Mouse (Mus musculus) megakaryocyte, embryonic 14.5 days (primary cell): ENCODE results near the gene Bsg. TPM values are rescaled to one million over a fixed set of nuclear protein-coding genes. Genes with fewer than 3 reads are reported as not detected.

Experiments used
- H3K27me3 ChIP-seq: replicated peaks from 2 replicates; pipeline ENCODE3; 2012; ENCODE audit warnings: inconsistent platforms
- H3K36me3 ChIP-seq: replicated peaks from 2 replicates; pipeline ENCODE3; 2012; ENCODE audit warnings: low read length, inconsistent platforms, mixed read lengths
- H3K4me1 ChIP-seq: 2 replicates; pipeline ENCODE4 v1.6.1; 2012; ENCODE audit warnings: inconsistent platforms
- H3K4me3 ChIP-seq: replicated peaks from 2 replicates; pipeline ENCODE3; 2012; ENCODE audit warnings: moderate library complexity, mild to moderate bottlenecking, inconsistent platforms
- H3K9me3 ChIP-seq: 2 replicates; pipeline ENCODE4 v1.6.1; 2012; ENCODE audit warnings: inconsistent platforms
- FLI1 ChIP-seq: IDR thresholded peaks from 2 replicates; pipeline ENCODE4 v1.6.1; 2012; ENCODE audit warnings: low read length, inconsistent platforms, mixed read lengths
- GATA1 ChIP-seq: IDR thresholded peaks from 3 replicates; pipeline ENCODE4 v1.6.1; 2012; ENCODE audit warnings: mixed read lengths, low read length, inconsistent platforms, borderline replicate concordance
- polyA plus RNA-seq: library from polyadenylated mRNA; stranded (reverse); fragments of >175 nt; gene quantifications from 2 replicates; pipeline ENCODE4 v1.2.3, GENCODE M21; 2012; ENCODE audit warnings: low replicate concordance; ENCODE audit not compliant: insufficient read depth

The Bsg gene
- 2,144 and 3,272 TPM in 2 replicates for polyA plus RNA-seq

DNA sequence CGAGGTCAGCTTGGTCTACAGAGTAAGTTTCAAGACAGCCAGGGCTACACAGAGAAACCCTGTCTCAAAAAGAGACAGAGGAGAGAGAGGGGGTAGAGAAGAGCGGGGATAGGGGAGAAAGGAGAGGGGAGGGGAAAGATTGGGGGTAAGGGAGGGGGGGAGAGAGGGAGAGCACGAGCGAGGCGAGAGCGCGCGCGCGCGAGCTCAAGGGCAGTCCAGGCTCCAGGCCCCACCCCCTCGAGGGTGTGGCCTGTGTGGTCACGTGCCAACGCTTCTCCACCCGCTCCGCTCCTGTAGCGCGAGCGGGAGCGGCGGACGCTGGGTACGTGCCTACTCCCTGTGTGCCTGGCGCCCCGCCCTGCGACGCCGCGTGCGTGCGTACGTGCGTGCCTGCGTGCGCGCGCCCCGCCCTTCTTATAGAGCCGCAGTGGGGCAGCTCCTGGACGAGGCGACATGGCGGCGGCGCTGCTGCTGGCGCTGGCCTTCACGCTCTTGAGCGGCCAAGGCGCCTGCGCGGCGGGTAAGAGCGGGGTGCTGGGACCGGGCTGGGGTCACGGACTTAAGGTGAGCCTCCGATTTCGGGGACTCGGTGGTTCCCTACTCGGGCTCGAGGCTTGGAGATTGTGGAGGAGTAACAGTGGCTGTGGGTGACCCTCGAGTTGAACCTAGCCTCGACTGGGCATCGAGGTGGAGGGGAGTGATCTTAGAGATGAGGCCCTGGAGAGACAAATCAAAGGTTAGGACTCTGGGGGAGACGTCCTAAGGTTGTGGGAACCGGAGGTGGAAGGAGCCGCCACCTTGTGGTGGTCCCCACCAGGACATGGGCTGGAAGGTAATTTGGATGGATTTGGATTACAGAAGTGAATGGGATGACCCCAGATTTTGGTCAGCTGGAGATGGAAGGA lies at the start of gene Bsg:
Gene Bsg, plus strand, starts transcription at position 427 of the 905 bp plus-strand sequence.
- Histone ChIP-seq H3K27me3 (no peaks in the 10 kb centered on the region), H3K9me3 (no peaks in the 10 kb centered on the region), H3K4me1 (peaks cover 60% of the 10 kb centered on the region), H3K36me3 (peaks cover 34% of the 10 kb centered on the region), H3K4me3 (peak within 1 kb of the TSS; percentile 98)
- TF ChIP-seq FLI1 (no peak), GATA1 (no peak)

DNA sequence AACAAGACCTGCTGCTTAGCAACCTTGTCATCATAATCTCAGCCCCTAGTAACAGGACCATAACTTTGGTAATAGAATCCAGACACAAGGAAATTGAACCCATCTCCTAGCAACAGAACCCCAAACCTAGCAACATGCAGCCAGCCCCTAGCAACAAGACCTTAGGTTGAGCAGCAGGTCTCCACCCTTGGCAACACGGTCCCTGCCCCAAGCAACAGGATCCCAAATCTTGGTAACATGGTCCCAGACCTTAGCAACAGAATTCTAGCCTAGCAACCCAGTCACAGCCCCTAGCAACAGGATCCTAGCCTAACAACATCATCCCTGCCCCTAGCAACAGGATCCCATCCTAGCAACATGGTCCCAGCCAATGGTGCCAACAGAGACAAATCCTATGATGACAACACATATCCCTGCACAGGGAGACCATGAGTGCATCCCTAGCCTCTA lies 49.3 kb upstream of the Bsg start:
- no peaks in the 10 kb centered on the region for H3K36me3 ChIP-seq
- H3K27me3 ChIP-seq: peaks cover 51% of the 10 kb centered on the region
- peaks cover 5% of the 10 kb centered on the region for H3K9me3 ChIP-seq
- no peak overlapping the region for H3K4me3 ChIP-seq
- peaks cover 19% of the 10 kb centered on the region for H3K4me1 ChIP-seq
- TF ChIP-seq FLI1 (no peak), GATA1 (no peak)

DNA sequence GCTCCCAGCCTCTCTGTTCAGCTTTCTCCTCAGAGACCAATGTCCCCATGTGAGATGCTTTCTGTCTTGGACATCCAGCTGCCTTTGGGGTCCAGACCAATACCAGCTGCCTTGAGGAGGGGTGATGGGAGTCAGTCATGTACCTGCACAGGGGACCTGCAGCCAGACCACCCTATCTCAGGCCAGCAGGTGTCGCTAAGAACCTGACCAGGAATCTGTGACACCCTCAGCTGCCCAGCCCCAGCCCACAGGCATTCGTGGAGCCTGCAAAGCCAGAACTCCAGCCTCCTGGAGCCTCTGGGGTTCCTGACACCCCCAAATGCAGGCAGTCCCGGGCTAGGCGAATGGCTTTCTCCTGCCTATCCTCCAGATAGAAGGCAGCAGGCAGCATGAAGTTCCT lies 45.5 kb upstream of the Bsg start:
- Histone ChIP-seq H3K4me3 (no peak overlapping the region), H3K4me1 (peaks cover 33% of the 10 kb centered on the region), H3K36me3 (no peaks in the 10 kb centered on the region), H3K27me3 (peaks cover 35% of the 10 kb centered on the region), H3K9me3 (no peaks in the 10 kb centered on the region)
- TF ChIP-seq GATA1 (no peak), FLI1 (no peak)

DNA sequence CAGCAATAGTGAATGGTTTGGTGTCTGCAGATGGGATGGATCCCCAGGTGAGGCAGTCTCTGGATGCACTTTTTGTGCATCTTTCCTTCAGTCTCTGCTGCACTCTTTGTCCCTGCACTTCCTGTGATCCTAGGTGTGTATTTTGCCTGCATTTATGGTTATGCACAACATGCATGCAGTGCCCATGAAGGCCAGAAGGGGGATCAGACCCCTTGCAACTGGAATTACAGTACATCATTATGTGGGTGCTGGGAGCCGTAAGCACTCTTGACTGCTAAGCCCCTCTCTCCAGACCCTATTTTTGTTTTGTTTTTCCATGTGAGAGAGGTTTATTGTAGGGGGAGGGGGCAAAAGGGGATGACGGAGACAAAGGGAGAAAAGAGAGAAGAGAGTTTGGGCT lies 44.0 kb upstream of the Bsg start:
- TF ChIP-seq GATA1 (no peak), FLI1 (no peak)
- Histone ChIP-seq H3K4me1 (peaks cover 39% of the 10 kb centered on the region), H3K27me3 (peaks cover 27% of the 10 kb centered on the region), H3K4me3 (no peak overlapping the region), H3K9me3 (no peaks in the 10 kb centered on the region), H3K36me3 (no peaks in the 10 kb centered on the region)

DNA sequence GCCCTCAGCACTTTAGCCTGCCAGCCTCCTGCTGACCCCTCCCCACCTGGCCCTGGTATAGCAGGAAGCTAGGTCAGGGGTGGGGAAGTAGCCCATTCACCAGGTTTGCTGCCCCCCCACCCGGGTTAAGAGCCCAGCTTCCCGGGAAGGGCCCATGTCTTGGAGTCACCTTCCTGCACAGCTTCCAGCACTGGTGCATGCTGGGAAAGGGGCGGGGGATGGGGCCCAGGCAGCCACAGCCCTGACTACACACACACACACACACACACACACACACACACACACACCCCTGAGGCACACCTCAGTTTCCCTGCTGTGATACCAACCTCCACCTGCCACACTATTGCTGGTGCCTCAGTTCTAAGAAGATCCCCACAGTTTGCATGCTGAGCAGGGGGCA lies 42.4 kb upstream of the Bsg start:
- peaks cover 39% of the 10 kb centered on the region for H3K4me1 ChIP-seq
- TF ChIP-seq GATA1: no peak
- TF ChIP-seq FLI1: no peak
- no peaks in the 10 kb centered on the region for H3K36me3 ChIP-seq
- peaks cover 22% of the 10 kb centered on the region for H3K27me3 ChIP-seq
- no peaks in the 10 kb centered on the region for H3K9me3 ChIP-seq
- H3K4me3 ChIP-seq: no peak overlapping the region

DNA sequence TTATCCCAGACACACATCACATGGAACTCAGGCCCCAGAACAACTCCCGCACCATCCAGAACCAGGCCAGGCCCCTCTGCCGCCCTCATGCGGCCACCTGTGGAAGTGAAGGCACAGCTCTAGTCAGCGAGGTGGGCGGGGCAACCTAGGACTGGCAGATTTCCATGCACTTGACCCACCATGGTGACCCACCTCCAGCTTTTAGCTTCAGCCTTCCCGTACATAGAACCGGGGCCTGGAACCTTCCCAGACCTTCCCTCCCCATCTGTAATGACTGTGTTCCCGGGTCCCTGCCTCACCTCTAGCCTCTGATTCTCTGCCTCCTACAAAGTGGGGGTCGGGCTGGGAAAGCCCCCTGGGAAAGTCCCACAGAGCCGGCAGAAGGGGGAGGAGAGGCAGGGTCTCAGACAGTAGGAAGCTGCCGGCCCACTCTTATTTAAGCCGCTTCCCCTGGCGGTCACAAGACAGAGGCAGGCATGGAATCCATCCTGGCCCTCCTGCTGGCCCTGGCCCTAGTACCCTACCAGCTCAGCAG lies 40.1 kb upstream of the Bsg start, which contains the start of gene Madcam1:
Gene Madcam1, plus strand, starts transcription at position 429 of the 535 bp plus-strand sequence.
- TF ChIP-seq GATA1: no peak
- Histone ChIP-seq H3K4me3 (no peak within 1 kb of the TSS), H3K27me3 (peaks cover 22% of the 10 kb centered on the region), H3K9me3 (no peaks in the 10 kb centered on the region), H3K4me1 (peaks cover 30% of the 10 kb centered on the region), H3K36me3 (no peaks in the 10 kb centered on the region)

DNA sequence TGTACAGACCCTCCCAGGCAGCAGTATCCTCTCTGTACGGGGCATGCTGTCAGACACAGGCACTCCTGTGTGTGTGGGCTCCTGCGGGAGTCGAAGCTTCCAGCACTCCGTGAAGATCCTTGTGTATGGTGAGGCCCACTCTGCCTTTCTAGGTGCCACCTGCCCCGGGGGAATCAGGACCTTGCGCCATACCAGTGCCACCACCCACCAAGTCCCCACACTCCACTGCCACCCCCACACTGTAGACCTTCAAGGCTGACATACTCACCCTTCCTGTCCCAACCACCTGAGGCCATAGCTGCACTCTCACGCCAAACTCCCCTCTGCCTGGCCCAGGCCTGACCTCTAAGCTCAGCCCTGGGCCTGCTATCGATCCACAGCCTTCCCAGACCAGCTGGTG lies 39.2 kb upstream of the Bsg start:
- Histone ChIP-seq H3K27me3 (peaks cover 22% of the 10 kb centered on the region), H3K9me3 (no peaks in the 10 kb centered on the region), H3K4me1 (peaks cover 31% of the 10 kb centered on the region), H3K4me3 (no peak overlapping the region), H3K36me3 (no peaks in the 10 kb centered on the region)
- TF ChIP-seq FLI1: no peak
- TF ChIP-seq GATA1: no peak

DNA sequence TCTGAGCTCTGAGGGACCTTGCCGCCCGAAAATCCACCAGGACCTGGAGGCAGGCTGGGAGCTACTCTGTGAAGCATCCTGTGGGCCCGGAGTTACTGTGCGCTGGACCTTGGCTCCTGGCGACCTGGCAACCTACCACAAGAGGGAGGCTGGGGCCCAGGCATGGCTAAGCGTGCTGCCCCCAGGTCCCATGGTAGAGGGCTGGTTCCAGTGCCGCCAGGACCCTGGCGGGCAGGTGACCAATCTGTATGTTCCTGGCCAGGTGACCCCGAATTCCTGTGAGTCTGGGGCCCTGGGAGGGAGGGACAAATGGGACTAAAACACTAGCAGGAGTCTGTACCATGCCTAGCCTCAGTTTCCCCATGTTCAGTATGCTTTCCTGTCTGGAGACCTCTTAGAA lies 37.8 kb upstream of the Bsg start:
- no peak for TF ChIP-seq FLI1
- no peak for TF ChIP-seq GATA1
- Histone ChIP-seq H3K27me3 (peaks cover 20% of the 10 kb centered on the region), H3K4me1 (peaks cover 40% of the 10 kb centered on the region), H3K36me3 (no peaks in the 10 kb centered on the region), H3K4me3 (no peak overlapping the region), H3K9me3 (no peaks in the 10 kb centered on the region)

DNA sequence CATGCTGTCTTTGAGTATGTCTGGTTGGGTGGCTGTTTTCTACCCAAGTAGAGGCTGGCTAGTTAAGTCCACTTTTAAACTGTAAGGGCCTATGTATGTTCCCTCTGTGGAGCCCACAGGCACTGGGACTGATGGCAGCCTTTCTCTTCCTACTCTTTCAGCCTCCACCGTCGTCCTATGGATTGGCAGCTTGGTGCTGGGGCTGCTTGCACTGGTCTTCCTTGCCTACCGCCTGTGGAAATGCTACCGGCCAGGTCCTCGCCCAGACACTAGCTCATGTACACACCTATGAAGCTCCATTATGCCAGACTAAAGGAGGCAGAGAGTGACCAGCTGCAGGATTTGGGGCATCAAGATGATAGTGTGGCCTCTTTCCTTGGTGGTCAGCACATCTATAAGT lies 36.2 kb upstream of the Bsg start:
- TF ChIP-seq GATA1 (no peak), FLI1 (no peak)
- Histone ChIP-seq H3K4me1 (peaks cover 40% of the 10 kb centered on the region), H3K36me3 (peaks cover 12% of the 10 kb centered on the region), H3K9me3 (no peaks in the 10 kb centered on the region), H3K4me3 (no peak overlapping the region), H3K27me3 (peaks cover 12% of the 10 kb centered on the region)

DNA sequence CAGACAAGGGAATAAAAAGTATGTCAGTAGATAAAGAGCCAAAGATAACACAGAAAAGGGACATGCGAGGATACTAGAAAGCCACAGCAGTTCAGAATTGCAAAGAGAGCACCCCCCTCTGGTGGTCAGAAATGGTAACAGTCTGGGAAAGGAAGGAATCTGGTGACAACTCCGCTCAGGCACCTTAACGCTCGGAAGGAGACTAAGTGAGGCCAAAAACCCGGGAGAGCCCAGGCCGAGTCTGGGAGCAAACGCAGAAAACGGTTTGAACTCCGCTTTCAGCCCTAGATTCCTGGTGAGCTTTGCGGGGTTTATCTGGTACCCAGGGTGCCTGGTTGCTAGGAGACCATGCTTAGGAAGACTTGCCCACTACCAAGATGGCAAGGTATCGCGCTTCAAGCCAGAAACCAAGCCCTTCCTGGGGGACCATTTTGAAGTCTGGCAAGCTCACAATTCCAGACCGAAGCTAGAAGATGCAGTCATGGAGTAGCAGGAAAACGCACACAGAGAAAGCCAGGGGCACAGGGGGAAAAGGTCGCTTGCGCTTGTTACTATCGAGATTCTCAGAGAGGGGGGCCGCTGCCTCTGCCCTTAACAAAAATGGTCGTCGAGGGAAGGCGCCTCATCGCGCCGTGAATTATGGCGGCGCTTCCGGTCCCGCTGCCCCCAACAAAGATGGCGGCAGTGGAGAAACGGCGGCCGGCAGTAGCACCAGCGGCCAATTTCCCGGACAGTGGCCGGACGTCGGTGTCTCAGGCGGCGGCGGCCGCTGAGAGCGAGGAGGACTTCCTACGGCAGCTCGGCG lies 35.3 kb upstream of the Bsg start, which contains the start of gene Tpgs1:
Gene Tpgs1, plus strand, starts transcription at position 599 of the 805 bp plus-strand sequence.
- Histone ChIP-seq H3K4me3 (peak within 1 kb of the TSS; percentile 98), H3K27me3 (peaks cover 12% of the 10 kb centered on the region), H3K9me3 (no peaks in the 10 kb centered on the region), H3K4me1 (peaks cover 37% of the 10 kb centered on the region), H3K36me3 (peaks cover 21% of the 10 kb centered on the region)
- TF ChIP-seq GATA1 (no peak), FLI1 (no peak; the same call in 1 of the 2 replicates)
